Mouse (Mus musculus): ENCODE measurements at regions not wholly inside any gene's neighbourhood (a gene's known extent, or its start where the extent isn't known, plus 50 kb on each side); places are given as distances from the start of the nearest gene placed in this dataset.
"Not testable (repeated sequence)": the region's sequence is repeated elsewhere in the genome, so short reads cannot be mapped to it uniquely, and the experiment has no call there.

- no peaks in the 10 kb centered on the region for H3K9me3 ChIP-seq (replicated peaks)
- no peak overlapping the region for H3K4me3 ChIP-seq (replicated peaks)
- no peaks in the 10 kb centered on the region for H3K4me1 ChIP-seq
- no peak for ATAC-seq (replicated peaks; ENCODE audit: low FRiP score)
- WGBS, result 63% methylated on average over 8 of the region's 8 CpGs
- H3K4me2 ChIP-seq, result no peak overlapping the region
- no peaks in the 10 kb centered on the region for H3K27me3 ChIP-seq
- H3K27ac ChIP-seq, result no peak overlapping the region
- H3K9ac ChIP-seq, result no peak overlapping the region
- H3K36me3 ChIP-seq, result no peaks in the 10 kb centered on the region
Observed at GRCm38 (mm10) chr10:99320797-99321196, 57.8 kb downstream of the Dusp6 start.

- Histone ChIP-seq H3K9ac (no peak overlapping the region), H3K36me3 (no peaks in the 10 kb centered on the region), H3K27me3 (no peaks in the 10 kb centered on the region), H3K27ac (no peak overlapping the region), H3K4me1 (no peaks in the 10 kb centered on the region), H3K4me3 (replicated peaks) (no peak overlapping the region), H3K4me2 (no peak overlapping the region), H3K9me3 (replicated peaks) (no peaks in the 10 kb centered on the region)
- WGBS, result 50% methylated on average over 8 of the region's 8 CpGs
- no peak for ATAC-seq (replicated peaks; ENCODE audit: low FRiP score)
Observed at GRCm38 (mm10) chr10:99323358-99323757, 60.3 kb downstream of the Dusp6 start.

GRCm38 (mm10) chr10:99327501-99327900, 64.5 kb downstream of the Dusp6 start:
- Histone ChIP-seq H3K27me3 (no peaks in the 10 kb centered on the region), H3K9me3 (replicated peaks) (no peaks in the 10 kb centered on the region), H3K36me3 (no peaks in the 10 kb centered on the region), H3K4me1 (0 out of 2 replicates have a peak, but pooled peaks cover 4% of the 10 kb centered on the region), H3K9ac (no peak overlapping the region), H3K4me3 (replicated peaks) (no peak overlapping the region), H3K4me2 (no peak overlapping the region), H3K27ac (no peak overlapping the region)
- ATAC-seq (replicated peaks; ENCODE audit: low FRiP score), result no peak
- WGBS, result 77% methylated on average over 2 of the region's 2 CpGs

- Histone ChIP-seq H3K4me1 (0 out of 2 replicates have a peak, but pooled peaks cover 4% of the 10 kb centered on the region), H3K27me3 (no peaks in the 10 kb centered on the region), H3K4me3 (replicated peaks) (no peak overlapping the region), H3K27ac (no peak overlapping the region), H3K9ac (no peak overlapping the region), H3K36me3 (no peaks in the 10 kb centered on the region), H3K4me2 (no peak overlapping the region), H3K9me3 (replicated peaks) (no peaks in the 10 kb centered on the region)
- no peak for ATAC-seq (replicated peaks; ENCODE audit: low FRiP score)
- WGBS, result 91% methylated on average over 8 of the region's 8 CpGs
Observed at GRCm38 (mm10) chr10:99328568-99328967, 65.5 kb downstream of the Dusp6 start.

- no peaks in the 10 kb centered on the region for H3K9me3 ChIP-seq (replicated peaks)
- no peak overlapping the region for H3K27ac ChIP-seq
- no peaks in the 10 kb centered on the region for H3K36me3 ChIP-seq
- H3K27me3 ChIP-seq, result no peaks in the 10 kb centered on the region
- H3K4me1 ChIP-seq, result 0 out of 2 replicates have a peak, but pooled peaks cover 4% of the 10 kb centered on the region
- no peak overlapping the region for H3K9ac ChIP-seq
- no peak overlapping the region for H3K4me3 ChIP-seq (replicated peaks)
- no peak for ATAC-seq (replicated peaks; ENCODE audit: low FRiP score)
- WGBS, result 89% methylated on average over 6 of the region's 6 CpGs
- no peak overlapping the region for H3K4me2 ChIP-seq
Observed at GRCm38 (mm10) chr10:99329469-99329868, 66.4 kb downstream of the Dusp6 start.

- no peak overlapping the region for H3K9ac ChIP-seq
- no peak overlapping the region for H3K4me3 ChIP-seq (replicated peaks)
- H3K4me2 ChIP-seq, result no peak overlapping the region
- no peaks in the 10 kb centered on the region for H3K36me3 ChIP-seq
- 0 out of 2 replicates have a peak, but pooled peaks cover 4% of the 10 kb centered on the region for H3K4me1 ChIP-seq
- H3K27ac ChIP-seq, result 0 out of 2 replicates have a peak overlapping the region, but pooled peaks have one; percentile 1
- no peaks in the 10 kb centered on the region for H3K27me3 ChIP-seq
- no peaks in the 10 kb centered on the region for H3K9me3 ChIP-seq (replicated peaks)
- 56% methylated on average over 7 of the region's 7 CpGs for WGBS
- no peak for ATAC-seq (replicated peaks; ENCODE audit: low FRiP score)
Observed at GRCm38 (mm10) chr10:99330519-99330918, 67.5 kb downstream of the Dusp6 start.

- H3K9me3 ChIP-seq (replicated peaks), result no peaks in the 10 kb centered on the region
- 0 out of 2 replicates have a peak, but pooled peaks cover 4% of the 10 kb centered on the region for H3K4me1 ChIP-seq
- no peak overlapping the region for H3K4me3 ChIP-seq (replicated peaks)
- WGBS, result 77% methylated on average over 12 of the region's 12 CpGs
- no peak for ATAC-seq (replicated peaks; ENCODE audit: low FRiP score)
- H3K27ac ChIP-seq, result no peak overlapping the region
- H3K36me3 ChIP-seq, result no peaks in the 10 kb centered on the region
- no peaks in the 10 kb centered on the region for H3K27me3 ChIP-seq
- H3K9ac ChIP-seq, result no peak overlapping the region
- no peak overlapping the region for H3K4me2 ChIP-seq
Observed at GRCm38 (mm10) chr10:99331876-99332275, 68.8 kb downstream of the Dusp6 start.

GRCm38 (mm10) chr10:99333831-99334230, 70.8 kb downstream of the Dusp6 start:
- WGBS, result 69% methylated on average over 5 of the region's 5 CpGs
- Histone ChIP-seq H3K4me2 (no peak overlapping the region), H3K4me3 (replicated peaks) (no peak overlapping the region), H3K36me3 (no peaks in the 10 kb centered on the region), H3K4me1 (0 out of 2 replicates have a peak, but pooled peaks cover 4% of the 10 kb centered on the region), H3K27ac (no peak overlapping the region), H3K9ac (no peak overlapping the region), H3K9me3 (replicated peaks) (no peaks in the 10 kb centered on the region), H3K27me3 (no peaks in the 10 kb centered on the region)
- ATAC-seq (replicated peaks; ENCODE audit: low FRiP score), result no peak

- no peak overlapping the region for H3K27ac ChIP-seq
- no peak overlapping the region for H3K4me3 ChIP-seq (replicated peaks)
- 53% methylated on average over 4 of the region's 4 CpGs for WGBS
- H3K36me3 ChIP-seq, result no peaks in the 10 kb centered on the region
- no peaks in the 10 kb centered on the region for H3K4me1 ChIP-seq
- ATAC-seq (replicated peaks; ENCODE audit: low FRiP score), result no peak
- no peaks in the 10 kb centered on the region for H3K27me3 ChIP-seq
- H3K4me2 ChIP-seq, result no peak overlapping the region
- H3K9ac ChIP-seq, result no peak overlapping the region
- H3K9me3 ChIP-seq (replicated peaks), result no peaks in the 10 kb centered on the region
Observed at GRCm38 (mm10) chr10:99336091-99336490, 73.1 kb downstream of the Dusp6 start.

GRCm38 (mm10) chr10:99338790-99339189, 75.8 kb downstream of the Dusp6 start:
- WGBS, result 96% methylated on average over 8 of the region's 11 CpGs
- not testable (repeated sequence) for H3K4me1 ChIP-seq; H3K27ac ChIP-seq; H3K9ac ChIP-seq; H3K4me2 ChIP-seq; H3K27me3 ChIP-seq; H3K36me3 ChIP-seq; ATAC-seq (replicated peaks; ENCODE audit: low FRiP score); H3K4me3 ChIP-seq (replicated peaks); H3K9me3 ChIP-seq (replicated peaks)

GRCm38 (mm10) chr10:99339291-99339912, 76.4 kb downstream of the Dusp6 start:
- not testable (repeated sequence) for H3K4me3 ChIP-seq (replicated peaks); H3K9ac ChIP-seq; H3K27me3 ChIP-seq; H3K4me2 ChIP-seq; H3K36me3 ChIP-seq; H3K27ac ChIP-seq; H3K4me1 ChIP-seq; ATAC-seq (replicated peaks; ENCODE audit: low FRiP score); H3K9me3 ChIP-seq (replicated peaks)
- WGBS, result 98% methylated on average over 13 of the region's 19 CpGs

- not testable (repeated sequence) for H3K4me3 ChIP-seq (replicated peaks); H3K27ac ChIP-seq; H3K9ac ChIP-seq; H3K4me2 ChIP-seq; H3K4me1 ChIP-seq; H3K36me3 ChIP-seq; H3K9me3 ChIP-seq (replicated peaks); H3K27me3 ChIP-seq; ATAC-seq (replicated peaks; ENCODE audit: low FRiP score)
- WGBS, result 95% methylated on average over 12 of the region's 25 CpGs
Observed at GRCm38 (mm10) chr10:99340057-99340456, 77.0 kb downstream of the Dusp6 start.

GRCm38 (mm10) chr10:99349125-99349716, 86.2 kb downstream of the Dusp6 start:
- H3K4me3 ChIP-seq (replicated peaks), result no peak overlapping the region
- H3K36me3 ChIP-seq, result no peaks in the 10 kb centered on the region
- WGBS, result 56% methylated on average over 3 of the region's 3 CpGs
- ATAC-seq (replicated peaks; ENCODE audit: low FRiP score), result no peak
- H3K9ac ChIP-seq, result no peak overlapping the region
- H3K4me1 ChIP-seq, result peaks cover 11% of the 10 kb centered on the region
- H3K9me3 ChIP-seq (replicated peaks), result no peaks in the 10 kb centered on the region
- no peaks in the 10 kb centered on the region for H3K27me3 ChIP-seq
- H3K4me2 ChIP-seq, result no peak overlapping the region
- H3K27ac ChIP-seq, result no peak overlapping the region

Data from kidney, embryonic 15.5 days (tissue).